Mouse (Mus musculus): ENCODE data around the gene Mall.

The Mall gene

DNA sequence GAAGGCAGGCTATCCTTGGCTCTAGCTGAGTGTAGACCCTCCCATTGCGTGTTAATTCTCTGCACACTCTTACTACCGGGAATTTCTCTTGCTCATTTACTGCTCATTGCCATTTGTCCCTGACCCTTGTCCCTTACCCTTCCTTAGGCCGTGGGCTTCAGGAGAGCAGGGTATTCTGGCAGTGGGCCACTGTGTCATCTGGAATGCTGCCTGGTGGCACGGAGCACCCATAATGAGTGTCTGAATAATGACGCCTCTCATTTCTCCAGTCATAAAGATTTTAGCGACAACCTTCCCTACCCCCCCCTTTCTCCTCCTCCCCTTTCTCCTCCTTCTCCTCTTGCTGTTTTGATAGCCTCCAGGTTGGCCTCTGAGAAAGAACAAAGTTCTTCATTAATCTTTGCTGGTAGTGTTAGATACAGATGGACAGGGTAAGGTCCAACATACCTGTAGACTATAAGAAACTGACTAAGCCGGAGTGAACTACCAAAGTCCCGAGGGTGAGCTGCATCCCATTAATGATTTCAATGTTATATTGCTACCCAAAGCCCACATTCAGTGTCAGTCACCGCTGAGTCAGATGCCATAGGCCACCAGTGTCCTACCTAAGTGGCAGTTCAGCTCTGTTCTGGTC, 5.9 kb upstream of the Mall start:
- in situ Hi-C loops (cut with MboI; ENCODE audit: low pct_unique_long_range_greater_than_20kb in 1 of 2, low sequenced_read_pairs in 2 of 2, unreplicated experiment in 1 of 2): no loop called here

GRCm38 (mm10) chr2:127734889-127735288, 5.2 kb upstream of the Mall start:
- in situ Hi-C loops (cut with MboI; ENCODE audit: low pct_unique_long_range_greater_than_20kb in 1 of 2, low sequenced_read_pairs in 2 of 2, unreplicated experiment in 1 of 2): no loop called here

- in situ Hi-C loops (cut with MboI; ENCODE audit: low pct_unique_long_range_greater_than_20kb in 1 of 2, low sequenced_read_pairs in 2 of 2, unreplicated experiment in 1 of 2): no loop called here
These were observed 717 bp upstream of the Mall start for GRCm38 (mm10) chr2:127730301-127730997.

- in situ Hi-C loops (cut with MboI; ENCODE audit: low pct_unique_long_range_greater_than_20kb in 1 of 2, low sequenced_read_pairs in 2 of 2, unreplicated experiment in 1 of 2): no loop called here
These were observed 876 bp downstream of the Mall start for GRCm38 (mm10) chr2:127728661-127729450.

DNA sequence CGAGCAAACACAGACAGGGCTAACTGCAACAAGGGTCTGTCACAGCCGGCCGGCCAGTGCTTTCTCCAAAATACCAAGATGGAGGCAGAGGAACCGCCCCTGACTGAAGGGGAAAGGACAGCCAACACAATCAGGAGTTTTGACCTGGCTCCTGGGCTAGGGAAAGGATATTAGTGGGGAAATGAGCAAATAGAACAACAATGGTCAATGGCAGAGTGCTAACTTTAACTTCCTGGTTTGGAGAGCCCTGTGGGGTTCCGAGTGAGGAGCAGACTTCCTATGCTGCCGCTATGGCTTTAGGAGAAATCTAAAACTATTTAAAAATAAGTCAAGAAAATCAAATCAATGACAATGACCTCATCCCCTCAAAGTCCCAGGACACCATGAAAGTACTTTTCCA, 1.6 kb downstream of the Mall start:
- in situ Hi-C loops (cut with MboI; ENCODE audit: low pct_unique_long_range_greater_than_20kb in 1 of 2, low sequenced_read_pairs in 2 of 2, unreplicated experiment in 1 of 2): no loop called here

GRCm38 (mm10) chr2:127723193-127723592, 6.5 kb downstream of the Mall start:
- in situ Hi-C loops (cut with MboI; ENCODE audit: low pct_unique_long_range_greater_than_20kb in 1 of 2, low sequenced_read_pairs in 2 of 2, unreplicated experiment in 1 of 2): no loop called here

- in situ Hi-C loops (cut with MboI; ENCODE audit: low pct_unique_long_range_greater_than_20kb in 1 of 2, low sequenced_read_pairs in 2 of 2, unreplicated experiment in 1 of 2): no loop called here
These were observed 7.4 kb downstream of the Mall start for GRCm38 (mm10) chr2:127722176-127722892.

GRCm38 (mm10) chr2:127718839-127719468, 10.8 kb downstream of the Mall start:
- in situ Hi-C loops (cut with MboI; ENCODE audit: low pct_unique_long_range_greater_than_20kb in 1 of 2, low sequenced_read_pairs in 2 of 2, unreplicated experiment in 1 of 2): no loop called here

DNA sequence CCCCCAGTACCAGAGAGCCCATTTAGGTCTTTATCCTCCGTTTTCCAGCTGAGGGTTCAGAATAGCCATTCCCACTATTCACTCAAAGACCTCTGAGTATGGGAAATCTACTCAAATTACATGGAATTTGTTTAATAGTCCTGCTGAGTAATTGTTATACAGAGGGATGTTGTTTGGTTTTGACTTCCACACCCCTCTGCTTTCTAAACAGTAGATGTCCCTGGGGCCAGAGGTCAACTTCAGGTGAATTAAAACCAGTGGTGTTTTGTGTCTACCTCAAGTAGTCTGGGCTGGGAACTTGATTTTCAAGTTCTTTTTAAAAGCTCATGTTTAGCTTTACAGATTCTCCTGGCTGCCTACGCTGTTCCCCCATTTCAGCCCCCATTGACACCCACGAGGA, 15.0 kb downstream of the Mall start:
- in situ Hi-C loops (cut with MboI; ENCODE audit: low pct_unique_long_range_greater_than_20kb in 1 of 2, low sequenced_read_pairs in 2 of 2, unreplicated experiment in 1 of 2): no loop called here

DNA sequence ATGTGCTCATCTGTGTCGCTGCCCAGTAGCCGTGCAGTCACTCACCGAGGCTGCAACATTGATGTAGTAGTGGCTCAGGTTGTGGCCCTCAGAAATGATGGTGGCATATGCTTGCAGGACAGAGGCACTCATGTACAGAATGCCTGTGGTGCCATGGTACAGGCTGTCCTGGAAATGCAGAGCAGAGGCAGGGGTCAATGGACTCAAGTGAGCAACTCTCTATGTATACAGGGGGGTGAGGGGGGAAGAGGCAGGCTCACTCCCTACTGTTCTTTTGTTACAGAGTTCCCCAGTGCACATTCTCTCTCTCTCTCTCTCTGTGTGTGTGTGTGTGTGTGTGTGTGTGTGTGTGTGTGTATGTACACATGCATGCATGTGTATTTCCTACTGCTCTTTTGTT, 20.9 kb downstream of the Mall start:
- in situ Hi-C loops (cut with MboI; ENCODE audit: low pct_unique_long_range_greater_than_20kb in 1 of 2, low sequenced_read_pairs in 2 of 2, unreplicated experiment in 1 of 2): no loop called here

DNA sequence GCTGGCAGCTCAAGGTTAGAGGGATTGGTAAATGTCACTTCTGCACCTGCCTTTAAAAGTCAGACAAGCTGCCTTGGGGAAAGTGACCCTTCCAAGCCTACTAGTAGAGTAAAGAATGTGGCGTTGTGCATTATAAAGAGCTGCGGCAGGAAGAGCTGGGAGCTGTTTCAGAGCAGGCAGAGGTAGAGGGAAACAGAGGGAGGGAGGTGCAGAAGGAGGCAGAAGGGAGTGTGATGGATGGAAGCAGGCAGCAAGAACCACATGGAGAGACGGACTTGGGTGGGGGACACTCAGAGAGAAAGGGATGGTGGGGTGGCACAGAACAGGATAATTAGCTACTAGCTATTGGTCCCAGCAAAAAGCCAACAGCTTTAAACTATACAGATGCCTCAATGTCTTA, 21.7 kb downstream of the Mall start:
- in situ Hi-C loops (cut with MboI; ENCODE audit: low pct_unique_long_range_greater_than_20kb in 1 of 2, low sequenced_read_pairs in 2 of 2, unreplicated experiment in 1 of 2): no loop called here

DNA sequence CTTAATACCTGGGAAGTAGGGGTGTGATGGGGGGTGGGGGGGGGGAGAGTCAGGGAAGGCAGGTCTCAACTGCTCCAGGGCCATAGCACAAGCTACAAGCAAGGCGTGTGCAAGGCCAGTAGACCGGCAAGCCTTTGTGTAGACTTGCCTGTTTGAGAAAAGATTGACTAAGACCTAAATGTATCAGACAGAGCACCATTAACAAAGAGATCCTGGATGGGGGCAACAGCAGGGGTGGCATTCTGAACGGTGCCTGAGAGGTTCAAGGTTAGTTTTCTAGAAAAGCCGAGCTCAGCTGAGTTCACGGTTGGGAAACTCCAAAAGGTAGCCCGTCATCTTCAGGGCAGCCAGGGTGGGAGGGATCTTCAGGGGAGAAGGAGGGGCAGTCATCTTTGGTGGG, 24.5 kb downstream of the Mall start:
- in situ Hi-C loops (cut with MboI; ENCODE audit: low pct_unique_long_range_greater_than_20kb in 1 of 2, low sequenced_read_pairs in 2 of 2, unreplicated experiment in 1 of 2): no loop called here

DNA sequence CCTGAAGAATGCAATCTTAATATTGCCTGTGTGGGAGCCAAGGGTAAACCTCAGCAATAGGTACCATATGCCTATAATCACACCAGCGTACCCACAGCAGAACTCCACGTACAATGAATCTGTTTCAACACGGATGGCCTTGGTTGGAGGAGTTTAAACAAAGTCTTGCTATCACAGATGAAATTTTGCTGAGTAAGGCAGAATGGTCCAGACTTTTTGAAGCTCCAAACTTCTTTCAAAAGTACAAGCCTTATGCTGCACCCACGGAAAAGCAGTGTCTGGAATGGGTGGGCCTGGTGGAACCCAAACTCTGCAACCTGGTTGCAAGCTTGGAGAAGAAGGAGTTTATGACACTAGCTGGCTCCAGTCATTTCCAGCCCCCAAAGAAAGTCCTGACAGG, 40.5 kb downstream of the Mall start:
- in situ Hi-C loops (cut with MboI; ENCODE audit: low pct_unique_long_range_greater_than_20kb in 1 of 2, low sequenced_read_pairs in 2 of 2, unreplicated experiment in 1 of 2): loop anchor here in 1 of 2 experiments (25.0 kb wide), 2 partner anchors 177 to 327 kb away; partner anchors contain the start of genes Adra2b and Kcnip3

GRCm38 (mm10) chr2:127683687-127684331, 45.9 kb downstream of the Mall start:
- in situ Hi-C loops (cut with MboI; ENCODE audit: low pct_unique_long_range_greater_than_20kb in 1 of 2, low sequenced_read_pairs in 2 of 2, unreplicated experiment in 1 of 2): loop anchor here in 1 of 2 experiments (25.0 kb wide), 2 partner anchors 172 to 322 kb away; partner anchors contain the start of genes Adra2b and Kcnip3

DNA sequence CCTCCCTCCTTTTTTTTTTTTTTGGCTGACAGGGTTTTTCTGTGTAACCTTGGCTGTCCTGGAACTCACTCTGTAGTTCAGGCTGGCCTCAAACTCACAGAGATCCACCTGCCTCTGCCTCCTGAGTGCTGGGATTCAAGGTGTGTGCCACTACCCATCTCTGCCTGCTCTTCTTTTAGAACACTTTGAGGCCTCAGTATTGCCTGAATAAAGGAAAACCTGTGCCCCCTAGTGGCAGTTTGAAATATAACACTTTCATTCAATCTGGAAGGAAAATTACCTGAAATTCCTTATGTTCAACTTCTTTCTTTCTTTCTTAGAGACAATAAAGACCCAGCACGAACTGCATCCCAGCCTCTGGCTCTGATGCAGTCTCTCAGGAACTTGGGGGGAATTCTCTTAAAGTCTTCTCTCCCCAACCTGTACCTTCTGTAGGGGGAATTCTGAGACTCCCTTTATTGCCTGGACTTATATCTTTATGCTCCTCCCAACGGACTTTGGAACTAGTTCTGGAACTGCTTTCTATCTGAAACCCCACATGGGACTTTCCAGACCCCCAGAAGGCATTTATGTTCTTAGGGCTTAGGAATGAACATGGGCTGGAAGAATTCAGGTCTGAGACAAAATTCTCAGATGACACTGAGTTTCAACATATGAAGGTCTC, 61.8 kb downstream of the Mall start:
- in situ Hi-C loops (cut with MboI; ENCODE audit: low pct_unique_long_range_greater_than_20kb in 1 of 2, low sequenced_read_pairs in 2 of 2, unreplicated experiment in 1 of 2): no loop called here

GRCm38 (mm10) chr2:127667015-127667414, 62.7 kb downstream of the Mall start:
- in situ Hi-C loops (cut with MboI; ENCODE audit: low pct_unique_long_range_greater_than_20kb in 1 of 2, low sequenced_read_pairs in 2 of 2, unreplicated experiment in 1 of 2): no loop called here

- in situ Hi-C loops (cut with MboI; ENCODE audit: low pct_unique_long_range_greater_than_20kb in 1 of 2, low sequenced_read_pairs in 2 of 2, unreplicated experiment in 1 of 2): no loop called here
These were observed 67.0 kb downstream of the Mall start for GRCm38 (mm10) chr2:127662708-127663107.

Measured in mouse embryonic stem cell (cell line).